Mouse (Mus musculus) gastrocnemius, postnatal 25 days (tissue): ENCODE results near the gene Tpm1. TPM values are rescaled to one million over a fixed set of nuclear protein-coding genes. Genes with fewer than 3 reads are reported as not detected.

Experiments used
- DNase-seq: peaks from one replicate; pipeline ENCODE4 v3.0.0; 2022
- total RNA-seq, 2 experiments: library from RNA; stranded (reverse); gene quantifications; 1 replicate in 1 of 2; 2 replicates in 1 of 2; pipeline ENCODE4 v1.2.3; 2021

Gene Tpm1
- total RNA-seq, 2 experiments from 2014 or later = 20,359 to 26,033 TPM

DNA sequence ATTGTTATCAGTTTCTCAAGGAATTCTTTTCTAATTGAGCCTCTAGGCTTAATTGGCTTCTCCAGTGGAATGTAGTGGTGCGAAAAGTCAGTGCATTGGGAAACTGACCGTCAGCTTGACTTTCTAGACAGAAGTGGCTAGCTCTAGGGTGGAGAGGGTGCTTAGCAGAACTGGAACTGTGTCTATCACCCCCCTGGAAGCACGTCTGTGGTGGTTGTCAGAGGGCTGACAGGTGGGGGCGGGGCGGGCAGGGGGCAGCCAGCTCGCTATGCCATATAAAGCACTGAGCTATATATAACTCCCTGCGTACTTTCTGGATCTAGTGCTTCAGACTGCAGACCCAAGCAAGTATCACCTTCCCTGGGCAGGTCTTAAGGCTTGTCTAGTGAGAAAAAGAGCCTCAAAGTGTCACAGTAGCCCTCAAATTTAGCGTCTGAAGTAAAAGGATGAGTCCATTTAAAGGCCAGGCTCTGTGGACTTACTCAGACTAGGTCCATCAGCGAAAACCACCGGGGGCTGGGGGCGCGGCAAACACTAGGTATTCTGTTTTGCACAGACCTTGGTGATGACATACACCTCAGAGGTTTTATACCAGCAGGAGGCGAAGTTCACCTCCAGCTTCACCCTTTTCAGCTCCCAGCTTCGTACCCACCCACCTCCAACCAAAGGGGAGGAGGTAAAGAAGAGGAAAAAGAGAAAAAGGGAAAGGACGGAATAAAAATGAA lies 2.2 kb downstream of the Tpm1 start:
- peak; percentile 41 for DNase-seq

DNA sequence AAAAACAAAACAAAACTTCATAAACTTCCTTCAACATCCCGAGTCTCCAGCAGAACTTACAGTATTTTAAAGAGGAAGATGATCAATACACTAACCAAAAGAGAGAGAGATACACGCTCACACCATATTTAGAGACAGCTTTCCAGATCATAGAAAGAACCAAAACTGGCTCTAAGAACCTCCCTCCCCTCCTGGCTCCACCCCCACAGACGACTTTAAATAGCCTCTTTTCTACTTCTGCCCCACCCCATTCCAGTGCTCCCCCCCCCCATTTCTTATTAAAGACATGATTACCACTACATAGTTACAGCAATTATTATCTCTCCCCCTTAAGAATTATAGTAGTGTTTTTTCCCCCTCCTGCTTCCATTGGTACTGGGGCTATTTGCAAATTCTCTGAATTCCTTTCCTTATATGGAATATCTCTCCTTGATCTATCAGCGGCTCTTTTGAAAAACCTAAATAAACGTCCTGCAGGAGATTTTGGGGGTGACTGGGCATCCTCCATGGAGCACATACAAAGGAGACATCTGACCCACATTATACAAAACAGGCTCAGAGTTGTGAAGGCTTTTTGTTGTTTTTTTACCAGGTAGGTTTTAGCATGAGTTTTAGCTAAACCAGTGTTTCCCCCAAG lies 3.1 kb downstream of the Tpm1 start:
- DNase-seq = no peak

DNA sequence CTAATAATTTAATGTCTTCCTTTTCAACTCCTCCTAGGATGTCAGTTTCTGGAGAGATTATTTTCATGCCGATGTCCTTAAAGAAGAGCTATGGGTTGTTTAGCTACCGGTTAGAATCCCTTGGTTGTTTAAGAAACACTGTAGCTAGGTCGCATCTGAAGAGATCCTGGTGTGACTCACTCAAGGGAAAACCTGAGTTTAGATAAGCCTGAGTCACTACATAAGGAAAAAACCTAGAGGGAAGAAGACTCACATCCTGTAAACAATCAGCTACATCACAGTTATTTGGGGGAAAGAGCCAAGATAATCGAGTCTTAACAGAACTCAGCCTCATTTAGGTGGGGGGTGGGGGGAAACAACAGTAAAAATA lies 3.9 kb downstream of the Tpm1 start:
- no peak for DNase-seq

DNA sequence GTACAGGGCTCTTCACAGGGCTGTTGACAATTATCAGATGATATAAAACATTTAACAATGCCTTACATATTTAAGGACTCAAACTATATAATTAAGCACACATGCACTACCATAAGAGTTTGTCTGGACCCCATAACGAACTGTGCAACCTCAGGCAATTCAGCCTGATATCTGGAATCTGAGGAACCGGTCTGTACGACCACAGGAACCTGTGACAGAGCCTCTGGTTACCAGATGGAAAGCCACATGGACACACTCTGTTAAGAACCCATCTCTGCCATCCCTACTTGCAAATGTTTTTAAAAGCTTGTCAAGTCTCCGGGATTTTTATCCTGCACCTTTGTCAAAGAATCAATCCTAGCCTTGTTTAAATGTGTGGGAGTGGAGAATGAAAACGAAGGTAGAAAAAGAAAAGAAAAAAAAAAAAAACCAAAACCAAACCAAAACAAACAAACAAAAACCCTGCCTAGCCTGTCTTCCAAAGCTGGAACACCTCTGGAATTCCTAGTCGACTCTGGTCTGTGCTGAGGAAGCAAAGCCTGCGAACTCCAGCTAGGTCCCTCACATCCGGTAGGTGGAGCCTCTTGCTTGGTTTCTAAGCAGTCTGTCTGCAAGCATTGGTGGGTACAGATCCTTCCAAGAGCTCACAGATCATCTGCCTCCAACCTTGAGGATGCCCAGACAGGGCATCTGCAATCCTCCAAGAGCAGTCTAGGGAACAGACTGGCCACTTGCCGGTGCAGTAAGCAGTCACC lies 4.5 kb downstream of the Tpm1 start:
- DNase-seq = peak; percentile 71

GRCm38 (mm10) chr9:67043231-67044199 lies 5.7 kb downstream of the Tpm1 start:
- DNase-seq = peak; percentile 98

GRCm38 (mm10) chr9:67042813-67043207 lies 6.4 kb downstream of the Tpm1 start:
- no peak for DNase-seq

- DNase-seq = no peak
Observed at GRCm38 (mm10) chr9:67041840-67042812, 7.1 kb downstream of the Tpm1 start.

GRCm38 (mm10) chr9:67040963-67041839 lies 8.0 kb downstream of the Tpm1 start:
- DNase-seq = no peak

- DNase-seq = no peak
Observed at GRCm38 (mm10) chr9:67039867-67040266, 9.3 kb downstream of the Tpm1 start.

DNA sequence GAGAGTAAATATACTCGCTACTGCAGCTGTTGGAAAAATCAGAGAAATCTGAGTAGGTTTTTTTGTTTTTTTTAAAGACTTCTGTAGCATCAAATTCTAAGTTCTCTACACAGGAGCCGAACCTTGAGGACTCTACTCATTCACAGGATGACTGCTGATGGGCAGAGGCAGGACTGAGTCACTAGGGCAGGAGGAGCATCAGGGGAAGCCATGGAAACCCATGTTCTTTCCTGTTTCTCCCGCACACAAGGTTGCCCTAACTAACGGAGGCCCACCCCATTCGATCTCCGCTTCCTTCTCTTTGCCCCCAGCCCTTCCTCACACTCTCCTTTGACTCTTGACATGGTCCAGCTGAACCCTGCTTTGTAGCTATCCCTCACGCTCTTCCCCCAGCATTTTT lies 10.5 kb downstream of the Tpm1 start:
- no peak for DNase-seq

DNA sequence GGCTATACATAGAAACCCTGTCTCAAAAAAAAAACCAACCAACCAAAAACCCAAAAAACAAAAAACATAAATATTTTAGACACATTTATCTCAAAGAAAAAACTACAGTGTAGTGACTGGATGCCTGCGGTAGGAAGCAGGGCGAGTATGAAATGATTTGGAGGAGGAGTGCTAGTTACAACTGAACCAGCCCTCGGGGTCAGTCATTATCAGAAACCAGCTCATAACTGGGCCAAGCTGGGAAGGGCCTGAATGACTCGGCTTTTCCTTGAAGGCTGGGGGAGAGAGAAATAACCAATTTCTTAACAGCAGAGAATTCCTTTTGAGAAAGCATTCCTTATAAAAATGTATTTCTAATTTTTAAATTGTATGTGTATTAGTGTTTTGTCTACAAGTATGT lies 11.5 kb downstream of the Tpm1 start:
- no peak for DNase-seq

GRCm38 (mm10) chr9:67036527-67037118 lies 12.6 kb downstream of the Tpm1 start:
- DNase-seq = no peak

GRCm38 (mm10) chr9:67035957-67036451 lies 13.2 kb downstream of the Tpm1 start:
- no peak for DNase-seq

DNA sequence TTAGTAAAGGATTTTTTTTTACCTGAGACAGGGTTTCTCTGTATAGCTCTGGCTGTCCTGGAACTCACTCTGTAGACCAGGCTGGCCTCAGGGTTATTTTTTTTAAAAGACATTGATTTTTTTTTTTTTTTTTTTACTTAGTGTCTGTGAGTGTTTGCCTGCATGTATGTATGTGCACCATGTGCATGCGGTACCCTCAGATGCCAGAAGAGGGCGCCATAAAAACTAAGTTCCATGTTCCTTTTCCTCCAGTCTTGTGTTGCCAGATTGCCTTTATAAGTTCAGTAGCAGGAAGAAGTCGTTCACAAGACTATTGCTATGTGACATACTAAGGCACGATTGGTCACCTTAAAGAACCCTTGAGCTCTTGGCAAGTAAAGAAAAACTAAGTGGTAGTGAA lies 14.5 kb downstream of the Tpm1 start:
- no peak for DNase-seq

GRCm38 (mm10) chr9:67033016-67033415 lies 16.2 kb downstream of the Tpm1 start:
- no peak for DNase-seq

DNA sequence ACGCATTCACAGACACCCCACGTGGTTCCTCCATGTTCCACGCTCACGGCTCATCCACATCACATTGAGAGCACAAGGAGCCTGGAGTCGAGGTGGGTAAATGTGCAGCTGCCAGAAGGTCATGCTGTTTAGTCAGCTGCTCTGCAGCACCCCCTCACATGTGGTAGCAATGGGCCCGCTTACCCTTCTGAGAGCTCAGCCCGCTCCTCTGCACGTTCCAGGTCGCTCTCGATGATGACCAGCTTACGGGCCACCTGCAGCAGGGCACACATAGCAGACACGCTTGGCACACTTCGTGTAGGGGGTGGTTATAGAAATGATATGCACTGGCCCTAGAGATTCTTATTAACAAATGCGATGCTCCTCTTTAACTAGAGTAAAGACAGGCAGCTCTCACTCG lies 16.6 kb downstream of the Tpm1 start:
- DNase-seq = no peak

DNA sequence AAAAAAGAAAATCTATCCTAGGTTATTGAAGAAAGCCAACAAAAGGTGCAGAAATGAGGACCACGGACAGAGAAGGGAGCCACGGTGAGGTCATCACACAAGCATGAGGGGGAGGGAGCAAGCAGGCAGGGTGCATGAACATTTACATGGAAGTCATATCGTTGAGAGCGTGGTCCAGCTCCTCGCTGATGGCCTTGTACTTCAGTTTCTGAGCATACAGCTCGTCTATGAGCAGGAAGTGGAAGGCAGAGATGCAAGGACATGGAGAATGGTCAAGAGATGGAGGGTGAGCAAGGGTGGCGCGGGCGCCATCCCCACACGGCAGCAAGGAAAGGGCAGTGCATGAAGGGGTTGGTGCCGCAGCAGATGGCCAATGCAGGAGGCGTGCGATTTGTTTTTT lies 19.7 kb downstream of the Tpm1 start:
- no peak for DNase-seq

DNA sequence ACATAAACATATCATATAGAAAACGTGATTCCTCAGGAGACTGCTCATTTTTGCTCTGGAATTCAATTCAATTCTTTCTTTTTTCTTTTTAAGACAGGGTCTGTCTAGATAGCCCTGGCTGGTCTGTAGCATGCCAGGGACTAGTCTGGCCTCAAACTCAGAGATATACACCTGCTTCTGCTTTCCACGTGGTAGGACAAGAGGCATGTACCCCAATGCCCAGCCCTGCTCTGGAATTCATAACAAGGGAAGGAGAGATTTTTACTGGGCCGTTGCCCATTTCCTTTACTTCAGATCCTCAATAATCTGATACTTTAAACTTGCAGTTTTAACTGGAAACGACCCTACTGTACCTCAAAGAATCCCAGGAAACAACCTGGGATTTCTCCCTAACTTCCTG lies 20.3 kb downstream of the Tpm1 start:
- DNase-seq = no peak

DNA sequence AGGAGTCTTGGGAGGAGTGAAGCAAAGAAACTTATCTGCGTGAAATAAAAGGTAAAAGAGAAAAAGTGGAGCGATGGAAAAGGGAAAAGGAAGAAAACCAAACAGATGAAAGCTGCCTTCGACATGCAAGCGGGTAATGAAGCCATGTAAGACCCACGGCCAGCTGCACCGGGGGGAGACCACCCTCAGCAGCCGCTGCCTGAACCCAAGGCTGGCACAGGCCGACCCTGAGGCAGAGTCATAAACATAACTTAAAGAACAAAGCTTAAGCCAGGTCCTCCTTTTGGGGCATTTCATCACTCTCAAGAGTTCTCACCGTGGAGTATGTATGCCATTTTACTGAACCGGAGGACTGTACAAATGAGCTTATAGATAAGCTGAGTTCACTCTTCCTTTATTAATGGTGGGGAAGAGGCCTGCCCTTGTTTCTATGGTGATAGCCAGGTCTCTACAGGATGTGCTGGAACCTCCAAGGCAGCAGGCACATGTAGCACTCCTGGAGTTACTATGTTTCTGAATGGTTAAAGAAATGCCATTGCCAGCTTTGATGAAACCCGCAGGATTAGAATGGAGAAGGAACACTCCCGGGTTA lies 21.0 kb downstream of the Tpm1 start:
- DNase-seq = no peak
